Mouse (Mus musculus): ENCODE measurements around the gene Tbc1d5. TPM values are rescaled to one million over a fixed set of nuclear protein-coding genes. Genes with fewer than 3 reads are reported as not detected.

Gene Tbc1d5
- polyA plus RNA-seq, 1 experiment from 2014 or later: 10.2 TPM

DNA sequence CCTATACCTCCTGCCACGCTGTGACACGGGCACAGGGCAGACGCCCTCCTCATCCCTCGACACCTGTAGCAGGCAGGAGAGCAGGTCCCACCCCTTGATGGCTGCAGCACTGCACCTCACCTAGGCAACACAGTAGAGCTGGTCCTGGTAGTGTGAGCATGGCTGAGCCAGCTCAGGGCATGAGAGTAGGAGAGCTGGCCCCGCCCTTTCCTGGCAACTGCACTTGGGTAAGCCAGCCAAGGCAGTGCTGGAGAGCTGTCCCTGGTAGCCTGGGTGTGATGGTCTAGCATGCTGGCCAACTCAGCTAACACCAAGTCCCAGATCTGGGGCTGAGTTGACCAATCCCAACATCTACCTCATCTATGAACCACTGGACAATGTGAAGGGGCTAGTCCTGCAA, 19.9 kb downstream of the Tbc1d5 start:
- Histone ChIP-seq H3K27ac (ENCODE audit: low read length) (no peak overlapping the region), H3K4me2 (ENCODE audit: low read depth, low read length) (no peak overlapping the region), H3K36me3 (ENCODE audit: control insufficient read depth, insufficient read depth) (0 out of 2 replicates have a peak, but pooled peaks cover 4% of the 10 kb centered on the region), H3K9ac (ENCODE audit: low read length) (no peak overlapping the region), H3K9me3 (replicated peaks; ENCODE audit: control insufficient read depth, low read length) (no peaks in the 10 kb centered on the region; the same call in 1 of the 2 replicates), H3K4me3 (ENCODE audit: low read length) (no peak overlapping the region), H3K27me3 (ENCODE audit: control insufficient read depth, insufficient read depth, low read length) (no peaks in the 10 kb centered on the region), H3K4me1 (ENCODE audit: control insufficient read depth, insufficient read depth, low read length) (no peaks in the 10 kb centered on the region)
- ATAC-seq (replicated peaks; ENCODE audit: extremely low read depth, insufficient read depth, low FRiP score): no peak
- 93% methylated on average over 5 of the region's 5 CpGs for WGBS

- Histone ChIP-seq H3K4me2 (ENCODE audit: low read depth, low read length) (no peak overlapping the region), H3K9me3 (replicated peaks; ENCODE audit: control insufficient read depth, low read length) (no peaks in the 10 kb centered on the region), H3K27ac (ENCODE audit: low read length) (no peak overlapping the region), H3K27me3 (ENCODE audit: control insufficient read depth, insufficient read depth, low read length) (no peaks in the 10 kb centered on the region), H3K4me1 (ENCODE audit: control insufficient read depth, insufficient read depth, low read length) (no peaks in the 10 kb centered on the region), H3K9ac (ENCODE audit: low read length) (no peak overlapping the region), H3K36me3 (ENCODE audit: control insufficient read depth, insufficient read depth) (no peaks in the 10 kb centered on the region), H3K4me3 (ENCODE audit: low read length) (no peak overlapping the region)
- WGBS: 73% methylated on average over 3 of the region's 3 CpGs
- no peak for ATAC-seq (replicated peaks; ENCODE audit: extremely low read depth, insufficient read depth, low FRiP score)
Measured at GRCm38 (mm10) chr17:51150999-51151398, 28.2 kb downstream of the Tbc1d5 start.

DNA sequence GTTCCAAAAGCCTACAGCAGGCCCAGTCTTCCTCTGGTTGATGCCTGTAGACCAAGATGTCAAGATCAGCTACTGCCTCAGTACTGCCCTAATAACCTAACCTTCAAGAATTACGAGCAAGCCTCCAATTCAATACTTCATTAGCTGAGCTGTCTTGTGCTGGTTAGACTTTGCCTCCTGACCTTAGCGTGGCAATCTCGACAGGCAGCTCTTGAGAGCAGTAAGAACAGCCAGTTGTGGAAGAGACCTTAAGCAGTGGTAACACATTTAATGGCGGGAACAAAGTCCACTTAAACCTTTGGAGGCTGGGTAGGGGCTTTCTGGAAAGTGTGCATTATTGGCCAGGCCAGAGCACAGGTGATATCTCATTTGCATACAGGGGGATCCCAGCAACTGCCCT, 34.2 kb downstream of the Tbc1d5 start:
- ATAC-seq (replicated peaks; ENCODE audit: extremely low read depth, insufficient read depth, low FRiP score): no peak
- H3K36me3 ChIP-seq (ENCODE audit: control insufficient read depth, insufficient read depth): no peaks in the 10 kb centered on the region
- no peak overlapping the region for H3K4me2 ChIP-seq (ENCODE audit: low read depth, low read length)
- H3K4me3 ChIP-seq (ENCODE audit: low read length): no peak overlapping the region
- no peaks in the 10 kb centered on the region for H3K4me1 ChIP-seq (ENCODE audit: control insufficient read depth, insufficient read depth, low read length)
- WGBS: 81% methylated on average over 4 of the region's 4 CpGs
- no peaks in the 10 kb centered on the region for H3K9me3 ChIP-seq (replicated peaks; ENCODE audit: control insufficient read depth, low read length)
- no peak overlapping the region for H3K9ac ChIP-seq (ENCODE audit: low read length)
- no peaks in the 10 kb centered on the region for H3K27me3 ChIP-seq (ENCODE audit: control insufficient read depth, insufficient read depth, low read length)
- H3K27ac ChIP-seq (ENCODE audit: low read length): no peak overlapping the region

DNA sequence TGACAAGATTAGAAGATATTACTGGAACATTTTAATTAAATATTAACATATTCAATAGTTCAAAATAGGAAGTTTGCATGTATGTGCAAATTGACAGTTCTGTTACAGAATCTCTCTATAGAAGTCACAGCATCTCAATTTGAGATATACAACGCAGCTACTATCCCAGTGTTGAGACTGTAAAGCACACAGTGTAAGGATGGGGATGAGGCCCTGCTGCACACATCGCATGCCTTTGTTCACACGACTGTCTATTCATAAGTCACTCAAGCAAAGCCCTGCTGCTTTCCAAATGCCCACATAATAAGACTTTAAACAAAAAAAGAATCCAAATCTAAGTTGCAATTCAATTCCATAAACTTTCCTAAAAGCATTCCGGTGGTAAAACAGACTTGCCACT, 37.1 kb downstream of the Tbc1d5 start:
- ATAC-seq (replicated peaks; ENCODE audit: extremely low read depth, insufficient read depth, low FRiP score): no peak
- WGBS: 88% methylated on average over 4 of the region's 4 CpGs
- H3K4me2 ChIP-seq (ENCODE audit: low read depth, low read length): no peak overlapping the region

DNA sequence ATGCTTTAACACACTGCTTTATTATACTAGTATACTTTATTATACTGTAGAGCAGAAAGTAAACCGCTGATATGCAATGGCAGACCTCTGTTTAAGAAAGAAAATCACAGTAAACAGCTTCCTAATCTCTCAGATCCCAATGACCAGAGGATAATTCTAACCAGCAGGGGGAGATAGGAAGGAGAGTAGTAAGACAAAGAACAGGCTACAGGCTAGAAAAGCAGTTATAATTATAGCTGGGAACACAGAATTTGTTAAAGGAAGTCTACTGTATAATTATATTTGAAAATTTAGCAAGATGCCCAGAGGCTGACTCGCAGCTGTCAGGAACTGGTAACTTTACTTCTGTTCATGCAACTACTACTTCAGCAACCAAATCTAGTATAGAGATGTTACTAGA, 68.0 kb downstream of the Tbc1d5 start:
- Histone ChIP-seq H3K36me3 (ENCODE audit: control insufficient read depth, insufficient read depth) (no peaks in the 10 kb centered on the region), H3K27me3 (ENCODE audit: control insufficient read depth, insufficient read depth, low read length) (no peaks in the 10 kb centered on the region), H3K4me3 (ENCODE audit: low read length) (no peak overlapping the region), H3K4me1 (ENCODE audit: control insufficient read depth, insufficient read depth, low read length) (no peaks in the 10 kb centered on the region), H3K4me2 (ENCODE audit: low read depth, low read length) (no peak overlapping the region), H3K9ac (ENCODE audit: low read length) (no peak overlapping the region), H3K9me3 (replicated peaks; ENCODE audit: control insufficient read depth, low read length) (no peaks in the 10 kb centered on the region), H3K27ac (ENCODE audit: low read length) (no peak overlapping the region)
- ATAC-seq (replicated peaks; ENCODE audit: extremely low read depth, insufficient read depth, low FRiP score): no peak
- WGBS: 66% methylated on average over 2 of the region's 2 CpGs

More for the DNA sequence above, 37.1 kb downstream of the Tbc1d5 start:
- Histone ChIP-seq H3K9ac (ENCODE audit: low read length) (no peak overlapping the region), H3K27ac (ENCODE audit: low read length) (no peak overlapping the region), H3K9me3 (replicated peaks; ENCODE audit: control insufficient read depth, low read length) (no peaks in the 10 kb centered on the region), H3K4me1 (ENCODE audit: control insufficient read depth, insufficient read depth, low read length) (no peaks in the 10 kb centered on the region), H3K27me3 (ENCODE audit: control insufficient read depth, insufficient read depth, low read length) (no peaks in the 10 kb centered on the region), H3K4me3 (ENCODE audit: low read length) (no peak overlapping the region), H3K36me3 (ENCODE audit: control insufficient read depth, insufficient read depth) (peaks cover 5% of the 10 kb centered on the region; the same call in 1 of the 2 replicates)

GRCm38 (mm10) chr17:51104294-51104693, 74.9 kb downstream of the Tbc1d5 start:
- Histone ChIP-seq H3K9me3 (replicated peaks; ENCODE audit: control insufficient read depth, low read length) (peaks cover 3% of the 10 kb centered on the region; the same call in 1 of the 2 replicates), H3K36me3 (ENCODE audit: control insufficient read depth, insufficient read depth) (no peaks in the 10 kb centered on the region), H3K27ac (ENCODE audit: low read length) (no peak overlapping the region), H3K4me2 (ENCODE audit: low read depth, low read length) (no peak overlapping the region), H3K9ac (ENCODE audit: low read length) (no peak overlapping the region), H3K27me3 (ENCODE audit: control insufficient read depth, insufficient read depth, low read length) (no peaks in the 10 kb centered on the region), H3K4me1 (ENCODE audit: control insufficient read depth, insufficient read depth, low read length) (no peaks in the 10 kb centered on the region), H3K4me3 (ENCODE audit: low read length) (no peak overlapping the region)
- ATAC-seq (replicated peaks; ENCODE audit: extremely low read depth, insufficient read depth, low FRiP score): no peak
- 67% methylated on average over 1 of the region's 1 CpGs for WGBS

DNA sequence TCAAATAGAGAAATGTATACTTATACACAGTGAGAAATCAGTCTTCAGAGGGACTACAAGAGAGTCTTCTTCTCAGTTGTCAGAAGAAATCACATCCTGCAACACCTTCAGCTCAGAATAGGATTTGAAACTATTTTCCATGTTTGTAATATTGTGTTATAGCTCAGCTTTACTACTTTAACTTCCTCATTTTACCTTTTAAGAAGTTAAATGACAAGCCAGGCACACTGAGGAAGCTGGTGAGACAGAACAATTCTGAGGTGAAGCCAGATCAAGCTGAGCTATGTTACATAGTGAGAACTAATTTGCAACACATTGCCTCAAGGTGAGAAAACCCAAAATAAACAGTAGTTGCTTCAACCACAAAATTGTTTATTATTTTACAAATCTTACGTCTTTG, 135.3 kb downstream of the Tbc1d5 start:
- no peak overlapping the region for H3K9ac ChIP-seq (ENCODE audit: low read length)
- no peak overlapping the region for H3K4me2 ChIP-seq (ENCODE audit: low read depth, low read length)
- no peak for ATAC-seq (replicated peaks; ENCODE audit: extremely low read depth, insufficient read depth, low FRiP score)
- no peaks in the 10 kb centered on the region for H3K4me1 ChIP-seq (ENCODE audit: control insufficient read depth, insufficient read depth, low read length)
- H3K4me3 ChIP-seq (ENCODE audit: low read length): no peak overlapping the region
- H3K9me3 ChIP-seq (replicated peaks; ENCODE audit: control insufficient read depth, low read length): no peaks in the 10 kb centered on the region
- H3K27ac ChIP-seq (ENCODE audit: low read length): no peak overlapping the region
- no peaks in the 10 kb centered on the region for H3K36me3 ChIP-seq (ENCODE audit: control insufficient read depth, insufficient read depth)
- no peaks in the 10 kb centered on the region for H3K27me3 ChIP-seq (ENCODE audit: control insufficient read depth, insufficient read depth, low read length)
- 58% methylated on average over 1 of the region's 1 CpGs for WGBS

- Histone ChIP-seq H3K4me2 (ENCODE audit: low read depth, low read length) (no peak overlapping the region), H3K4me1 (ENCODE audit: control insufficient read depth, insufficient read depth, low read length) (no peaks in the 10 kb centered on the region), H3K27ac (ENCODE audit: low read length) (no peak overlapping the region), H3K9me3 (replicated peaks; ENCODE audit: control insufficient read depth, low read length) (no peaks in the 10 kb centered on the region), H3K27me3 (ENCODE audit: control insufficient read depth, insufficient read depth, low read length) (no peaks in the 10 kb centered on the region), H3K9ac (ENCODE audit: low read length) (no peak overlapping the region), H3K4me3 (ENCODE audit: low read length) (no peak overlapping the region), H3K36me3 (ENCODE audit: control insufficient read depth, insufficient read depth) (no peaks in the 10 kb centered on the region)
- WGBS: 28% methylated on average over 1 of the region's 1 CpGs
- no peak for ATAC-seq (replicated peaks; ENCODE audit: extremely low read depth, insufficient read depth, low FRiP score)
Measured at GRCm38 (mm10) chr17:51040861-51041260, 138.3 kb downstream of the Tbc1d5 start.

GRCm38 (mm10) chr17:51023227-51023626, 155.9 kb downstream of the Tbc1d5 start:
- Histone ChIP-seq H3K4me2 (ENCODE audit: low read depth, low read length) (no peak overlapping the region), H3K9ac (ENCODE audit: low read length) (no peak overlapping the region), H3K27ac (ENCODE audit: low read length) (no peak overlapping the region), H3K9me3 (replicated peaks; ENCODE audit: control insufficient read depth, low read length) (no peaks in the 10 kb centered on the region), H3K27me3 (ENCODE audit: control insufficient read depth, insufficient read depth, low read length) (no peaks in the 10 kb centered on the region), H3K36me3 (ENCODE audit: control insufficient read depth, insufficient read depth) (no peaks in the 10 kb centered on the region), H3K4me3 (ENCODE audit: low read length) (no peak overlapping the region), H3K4me1 (ENCODE audit: control insufficient read depth, insufficient read depth, low read length) (no peaks in the 10 kb centered on the region)
- WGBS: 81% methylated on average over 5 of the region's 5 CpGs
- no peak for ATAC-seq (replicated peaks; ENCODE audit: extremely low read depth, insufficient read depth, low FRiP score)

- Histone ChIP-seq H3K4me3 (ENCODE audit: low read length) (no peak overlapping the region), H3K36me3 (ENCODE audit: control insufficient read depth, insufficient read depth) (no peaks in the 10 kb centered on the region), H3K9me3 (replicated peaks; ENCODE audit: control insufficient read depth, low read length) (no peaks in the 10 kb centered on the region), H3K27me3 (ENCODE audit: control insufficient read depth, insufficient read depth, low read length) (no peaks in the 10 kb centered on the region), H3K4me2 (ENCODE audit: low read depth, low read length) (no peak overlapping the region), H3K27ac (ENCODE audit: low read length) (no peak overlapping the region), H3K9ac (ENCODE audit: low read length) (no peak overlapping the region), H3K4me1 (ENCODE audit: control insufficient read depth, insufficient read depth, low read length) (no peaks in the 10 kb centered on the region)
- 56% methylated on average over 2 of the region's 2 CpGs for WGBS
- ATAC-seq (replicated peaks; ENCODE audit: extremely low read depth, insufficient read depth, low FRiP score): no peak
Measured at GRCm38 (mm10) chr17:51016384-51016783, 162.8 kb downstream of the Tbc1d5 start.
